9 mouse cellular contexts compared by ENCODE assay signal in the genomic region with DNA sequence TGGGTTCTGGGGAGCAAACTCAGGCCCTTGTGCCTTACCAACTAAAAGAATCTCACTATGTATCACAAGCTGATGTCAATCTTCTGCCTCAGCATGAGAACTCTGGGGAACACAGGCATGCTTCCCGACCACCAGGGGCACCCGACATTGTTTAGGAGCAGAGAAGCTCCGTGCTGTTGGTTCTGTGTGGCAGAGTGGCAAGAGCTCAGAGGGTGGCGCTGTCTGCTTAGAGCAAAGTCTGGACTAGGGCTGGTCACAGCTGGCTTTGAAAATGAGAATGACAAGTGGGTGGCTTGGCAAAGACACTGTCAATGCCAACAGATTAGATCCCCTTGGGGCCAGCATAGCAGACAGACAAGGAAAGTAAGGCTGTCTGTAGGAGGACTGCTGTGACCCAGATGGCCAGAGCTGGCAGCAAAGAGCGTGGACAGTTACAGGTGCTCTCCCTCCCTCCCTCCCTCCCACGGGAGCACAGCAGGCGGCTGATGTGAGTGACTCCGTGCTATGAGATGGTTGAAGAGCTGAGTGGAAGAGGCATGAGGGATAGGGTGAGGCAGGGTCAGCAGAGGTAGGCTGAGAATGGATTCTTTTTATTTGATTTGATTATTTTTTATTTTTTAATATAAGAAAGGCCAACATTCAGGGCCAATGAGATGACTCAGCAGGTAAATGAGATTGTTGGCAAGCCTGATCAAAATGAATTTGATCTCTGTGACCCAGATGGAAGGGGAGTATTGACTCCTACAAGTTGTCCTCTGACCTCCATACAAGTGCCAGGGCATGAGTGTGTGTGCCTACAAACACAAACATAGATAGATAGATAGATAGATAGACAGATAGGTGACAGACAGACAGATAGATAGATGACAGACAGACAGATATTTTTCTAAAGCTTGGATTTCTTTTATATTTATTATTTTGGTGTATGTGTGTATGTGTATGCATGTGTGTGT. TPM values are rescaled to one million over a fixed set of nuclear protein-coding genes. Genes with fewer than 3 reads are reported as not detected.
DNase-seq lines count a peak whose midpoint lies in the region; ATAC-seq and TF ChIP-seq lines count a peak whose summit lies in the region.
"Had no signal": no experiment of that assay in that cellular context is flagged by ENCODE, and none has a peak within 500 bp of the region (broad histone marks: within the 10 kb centered on the region; RNA-seq: fewer than 3 reads in every experiment).

No protein-coding gene starts in this region.

- no peaks in the 10 kb centered on the region for H3K36me3 ChIP-seq in midbrain, postnatal 0 days (ENCODE audit: insufficient read depth, low read length)
- H3K36me3 ChIP-seq in midbrain, embryonic 11.5 days (ENCODE audit: control insufficient read depth, insufficient read depth, low read length) = no peaks in the 10 kb centered on the region
- H3K36me3 ChIP-seq: hindbrain, embryonic 15.5 days had no signal

- H3K4me2 ChIP-seq in midbrain, postnatal 0 days (ENCODE audit: low read depth, low read length, poor library complexity, severe bottlenecking) = no peak overlapping the region
- no peak overlapping the region for H3K4me2 ChIP-seq in midbrain, embryonic 11.5 days
- H3K4me2 ChIP-seq: hindbrain, embryonic 15.5 days had no signal

- no peak overlapping the region for H3K4me3 ChIP-seq in midbrain, postnatal 0 days (ENCODE audit: low read depth, low read length)
- no peak overlapping the region for H3K4me3 ChIP-seq in midbrain, embryonic 11.5 days (ENCODE audit: low read depth, low read length)
- H3K4me3 ChIP-seq: hindbrain, embryonic 15.5 days had no signal

- peak; percentile 64 for TF ChIP-seq CTCF in midbrain, postnatal 0 days (IDR thresholded peaks at IDR 0.05)

- intact Hi-C loops in heart, postnatal 10 days (cut with DNase I) = no loop called here
- intact Hi-C loops in heart, postnatal 36 days (cut with DNase I) = no loop called here

- 0 out of 2 replicates have a peak, but pooled peaks have one; percentile 38 for ATAC-seq in midbrain, postnatal 0 days (ENCODE audit: low FRiP score)
- ATAC-seq in midbrain, embryonic 11.5 days (ENCODE audit: low FRiP score) = no peak
- ATAC-seq in megakaryocyte, adult 5-6 weeks (ENCODE audit: poor library complexity, severe bottlenecking) = no peak

- no peaks in the 10 kb centered on the region for H3K9me3 ChIP-seq in midbrain, postnatal 0 days (ENCODE audit: low read length)
- H3K9me3 ChIP-seq in midbrain, embryonic 11.5 days (ENCODE audit: control insufficient read depth, low read length) = no peaks in the 10 kb centered on the region
- H3K9me3 ChIP-seq: hindbrain, embryonic 15.5 days had no signal

- no peak overlapping the region for H3K9ac ChIP-seq in midbrain, postnatal 0 days (replicated peaks; ENCODE audit: low read length, poor library complexity, severe bottlenecking)
- H3K9ac ChIP-seq in midbrain, embryonic 11.5 days (ENCODE audit: low read length) = no peak overlapping the region
- H3K9ac ChIP-seq: hindbrain, embryonic 15.5 days had no signal

- DNase-seq in heart, postnatal 10 days = peak; percentile 18 to 41
- no peak for DNase-seq in heart, postnatal 36 days
- DNase-seq in midbrain, postnatal 0 days (ENCODE audit: low spot score) = peak; percentile 67
- DNase-seq in midbrain, embryonic 11.5 days (ENCODE audit: low spot score, missing footprints) = no peak
- peak; percentile 52 for DNase-seq in brain, adult 2 months (ENCODE audit: low read depth, low spot score)
- DNase-seq in retina, postnatal 7 days (ENCODE audit: low read depth, low spot score) = peak; percentile 44
- DNase-seq in natural killer cell, adult 2 months (ENCODE audit: low spot score in 2 of 2) = no peak

- H3K4me1 ChIP-seq in midbrain, postnatal 0 days (ENCODE audit: insufficient read depth, low read length) = no peaks in the 10 kb centered on the region
- H3K4me1 ChIP-seq in midbrain, embryonic 11.5 days (ENCODE audit: control insufficient read depth, insufficient read depth, low read length) = no peaks in the 10 kb centered on the region

- WGBS in midbrain, postnatal 0 days = 9% methylated on average over 7 of the region's 8 CpGs
- 14% methylated on average over 6 of the region's 8 CpGs for WGBS in midbrain, embryonic 11.5 days

- no peak overlapping the region for H3K27ac ChIP-seq in midbrain, postnatal 0 days (ENCODE audit: low read depth, low read length)
- H3K27ac ChIP-seq in midbrain, embryonic 11.5 days (ENCODE audit: low read depth, low read length) = no peak overlapping the region
- H3K27ac ChIP-seq: hindbrain, embryonic 15.5 days had no signal

- H3K27me3 ChIP-seq in midbrain, postnatal 0 days (ENCODE audit: insufficient read depth, low read length) = no peaks in the 10 kb centered on the region
- H3K27me3 ChIP-seq in midbrain, embryonic 11.5 days (ENCODE audit: control insufficient read depth, insufficient read depth, low read length) = no peaks in the 10 kb centered on the region
- H3K27me3 ChIP-seq: hindbrain, embryonic 15.5 days had no signal

RNA-seq across cellular contexts. Expression of a gene that starts 26.0 kb away (rescaled TPM):
- 1 to 10 TPM; 6.4 to 6.8 TPM for total RNA-seq in heart, postnatal 10 days (2021)
- 1 to 10 TPM; 5.7 to 7.1 TPM for total RNA-seq in heart, postnatal 36 days (2021)
- total RNA-seq in midbrain, postnatal 0 days (2014; rRNA removed) = 15.2 and 15.4 TPM in 2 replicates
- 9.9 and 11.5 TPM in 2 replicates for polyA plus RNA-seq in midbrain, postnatal 0 days (2015; fragmentation: Nextera tagmentation; extraction: Ambion mirVana)
- polyA plus RNA-seq in midbrain, embryonic 11.5 days (2014; fragmentation: Nextera tagmentation; extraction: Ambion mirVana) = 4.4 and 4.8 TPM in 2 replicates
- 0.36 and 0.38 TPM in 2 replicates for total RNA-seq in megakaryocyte, adult 5-6 weeks (2015)
- total RNA-seq in megakaryocyte, adult 5-6 weeks (2017) = 0.66 and 0.98 TPM in 2 replicates

RNA-seq across cellular contexts. Expression of a gene that starts 27.3 kb away (rescaled TPM):
- total RNA-seq in heart, postnatal 10 days (2021) = under 1 TPM; 0.24 to 0.74 TPM
- total RNA-seq in heart, postnatal 36 days (2021) = not detected
- 1.3 and 1.6 TPM in 2 replicates for total RNA-seq in midbrain, postnatal 0 days (2014; rRNA removed)
- polyA plus RNA-seq in midbrain, postnatal 0 days (2015; fragmentation: Nextera tagmentation; extraction: Ambion mirVana) = 0.90 and 1.3 TPM in 2 replicates
- polyA plus RNA-seq in midbrain, embryonic 11.5 days (2014; fragmentation: Nextera tagmentation; extraction: Ambion mirVana) = 0.26 and 0.42 TPM in 2 replicates
- total RNA-seq in megakaryocyte, adult 5-6 weeks (2015) = not detected in 2 replicates
- not detected in 2 replicates for total RNA-seq in megakaryocyte, adult 5-6 weeks (2017)

RNA-seq across cellular contexts. Expression of a gene that starts 55.9 kb away (rescaled TPM):
- total RNA-seq in heart, postnatal 10 days (2021) = under 1 TPM in 1 of 2 experiments, not detected in 1; 0.29 TPM
- not detected for total RNA-seq in heart, postnatal 36 days (2021)
- total RNA-seq in midbrain, postnatal 0 days (2014; rRNA removed) = not detected in 2 replicates
- polyA plus RNA-seq in midbrain, postnatal 0 days (2015; fragmentation: Nextera tagmentation; extraction: Ambion mirVana) = not detected in 2 replicates
- polyA plus RNA-seq in midbrain, embryonic 11.5 days (2014; fragmentation: Nextera tagmentation; extraction: Ambion mirVana) = not detected in 2 replicates
- total RNA-seq in megakaryocyte, adult 5-6 weeks (2015) = 1.7 and 2.0 TPM in 2 replicates
- 1.4 and 2.2 TPM in 2 replicates for total RNA-seq in megakaryocyte, adult 5-6 weeks (2017)
- polyA plus RNA-seq: hindbrain, embryonic 15.5 days had no signal

RNA-seq across cellular contexts. Expression of a gene that starts 56.5 kb away (rescaled TPM):
- 10 to 100 TPM in 1 of 2 experiments, 1 to 10 TPM in 1; 8.3 to 12.2 TPM for total RNA-seq in heart, postnatal 10 days (2021)
- 1 to 10 TPM; 6.6 to 9.9 TPM for total RNA-seq in heart, postnatal 36 days (2021)
- total RNA-seq in midbrain, postnatal 0 days (2014; rRNA removed) = 7.2 and 10.6 TPM in 2 replicates
- 9.1 and 11.2 TPM in 2 replicates for polyA plus RNA-seq in midbrain, postnatal 0 days (2015; fragmentation: Nextera tagmentation; extraction: Ambion mirVana)
- 8.3 and 11.0 TPM in 2 replicates for polyA plus RNA-seq in midbrain, embryonic 11.5 days (2014; fragmentation: Nextera tagmentation; extraction: Ambion mirVana)
- 25.2 and 28.3 TPM in 2 replicates for total RNA-seq in megakaryocyte, adult 5-6 weeks (2015)
- total RNA-seq in megakaryocyte, adult 5-6 weeks (2017) = 19.0 and 39.0 TPM in 2 replicates

Comparison
In these comparisons a context has a peak if more than half of its experiments do, and no peak if none do; other contexts are left out.
1. DNase-seq: peak in heart, postnatal 10 days (2 of 2), midbrain, postnatal 0 days (single experiment), brain, adult 2 months (single experiment) and retina, postnatal 7 days (single experiment); none in heart, postnatal 36 days (0 of 2), midbrain, embryonic 11.5 days (single experiment) and natural killer cell, adult 2 months (0 of 2).